Mouse (Mus musculus) lung, postnatal 10 days (tissue): ENCODE data around the gene Zc2hc1c.

Source experiments
- DNase-seq: peaks from one replicate; pipeline ENCODE4 v3.0.0; 2021

The Zc2hc1c gene

DNA sequence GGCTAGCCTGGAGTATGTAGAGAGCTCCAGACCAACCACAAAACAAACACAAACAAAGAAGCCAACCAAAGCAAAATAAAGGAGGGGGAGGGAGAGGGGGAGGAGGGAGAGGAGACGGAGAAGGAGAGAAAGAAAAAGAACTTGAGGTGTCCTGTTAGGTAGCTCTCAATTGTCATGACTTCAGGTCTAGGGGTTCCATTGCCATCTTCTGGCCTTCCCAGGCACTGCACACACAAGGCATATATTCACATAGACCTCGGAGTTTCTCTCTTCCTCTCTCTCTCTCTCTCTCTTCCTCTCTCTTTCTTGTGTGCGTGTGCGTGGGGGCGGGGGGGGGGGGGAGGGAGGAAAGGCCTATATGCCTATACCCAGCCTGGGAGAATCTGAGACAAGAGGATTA is 1.4 kb upstream of the Zc2hc1c start:
- peak; percentile 58 for DNase-seq

GRCm38 (mm10) chr12:85287809-85288485 is 444 bp upstream of the Zc2hc1c start, which contains the start of gene Acyp1:
Gene Acyp1, minus strand, starts transcription at chr12:85288438.
- peak; percentile 51 for DNase-seq

DNA sequence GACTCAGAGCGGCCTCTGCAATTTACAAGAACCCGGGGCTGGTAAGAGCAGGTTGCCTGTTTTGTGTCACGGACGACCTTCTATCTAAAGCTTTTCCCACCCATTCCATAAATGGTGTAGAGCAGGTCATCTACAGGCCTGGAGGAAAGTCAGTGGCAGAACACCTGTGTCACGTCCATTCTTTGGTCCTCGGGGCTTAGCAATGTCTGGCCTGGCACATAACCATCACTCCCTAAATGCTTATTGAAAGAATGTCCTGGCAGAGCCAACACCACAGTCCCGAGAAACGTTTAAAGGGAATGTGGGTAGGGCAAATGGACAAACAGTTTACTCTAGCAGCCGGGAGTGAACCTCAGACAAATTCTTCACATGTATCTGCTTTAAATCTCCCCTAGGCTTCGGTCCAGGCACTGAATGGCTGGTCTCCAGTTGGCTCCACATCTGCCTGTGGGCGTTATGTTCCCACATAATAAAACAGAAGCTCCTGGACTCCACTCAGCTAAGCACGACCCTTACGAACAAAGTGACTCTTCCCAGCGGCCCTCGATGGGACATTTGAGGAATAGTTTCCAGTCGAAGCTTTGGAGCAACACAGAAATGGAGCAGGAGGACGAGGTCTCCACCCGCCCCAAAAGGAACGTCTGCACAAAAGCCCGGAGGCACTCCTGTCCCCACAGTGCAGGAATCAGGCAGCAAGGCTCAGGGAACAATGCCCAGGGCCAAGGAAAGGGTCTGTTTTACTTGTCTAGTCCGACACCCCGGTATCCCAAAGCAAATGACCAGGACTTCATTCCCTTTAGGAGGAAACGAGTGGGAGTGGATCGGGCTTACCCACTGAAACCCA is 988 bp downstream of the Zc2hc1c start:
- DNase-seq, result peak; percentile 68

- no peak for DNase-seq
Observed at GRCm38 (mm10) chr12:85290633-85291032, 2.2 kb downstream of the Zc2hc1c start.

- DNase-seq, result no peak
Observed at GRCm38 (mm10) chr12:85291541-85291940, 3.1 kb downstream of the Zc2hc1c start.

DNA sequence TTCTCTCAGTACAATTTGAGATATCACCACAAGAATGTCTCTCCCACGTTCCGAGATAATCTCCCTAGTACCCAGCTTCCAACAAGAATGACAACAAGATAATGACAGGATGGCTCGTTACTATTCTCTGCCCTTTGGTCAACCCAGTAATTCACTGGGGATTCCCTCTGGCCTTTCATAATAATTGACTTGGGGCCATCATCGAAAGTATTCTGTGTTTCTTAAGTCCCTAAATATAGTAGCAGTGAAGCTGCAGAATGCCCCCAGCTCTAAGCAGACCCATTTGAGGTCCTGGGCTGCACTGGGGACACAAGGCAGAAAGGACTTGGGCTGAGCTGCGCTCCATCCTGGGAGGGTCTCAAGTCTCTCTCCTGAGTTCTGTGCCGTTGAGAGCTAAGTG is 3.9 kb downstream of the Zc2hc1c start:
- no peak for DNase-seq

DNA sequence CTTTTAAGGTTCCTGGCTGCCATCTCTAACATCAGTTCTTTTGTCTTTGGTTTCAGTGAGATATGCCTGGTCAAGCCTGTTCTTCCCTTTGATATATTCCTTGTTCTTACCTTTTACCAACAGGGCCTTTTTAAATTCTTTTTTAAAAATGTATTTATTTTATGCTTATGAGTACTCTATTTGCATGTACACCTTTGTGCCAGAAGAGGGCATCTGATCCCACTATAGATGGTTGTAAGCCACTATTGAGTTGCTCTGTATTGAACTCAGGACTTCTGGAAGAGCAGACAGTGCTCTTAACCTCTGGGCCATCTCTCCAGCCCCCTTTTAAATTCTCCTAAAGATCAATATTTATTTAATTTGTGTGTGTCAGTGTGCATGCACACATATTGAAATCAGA is 4.5 kb downstream of the Zc2hc1c start:
- DNase-seq, result no peak

GRCm38 (mm10) chr12:85295506-85295905 is 7.1 kb downstream of the Zc2hc1c start:
- DNase-seq, result no peak

DNA sequence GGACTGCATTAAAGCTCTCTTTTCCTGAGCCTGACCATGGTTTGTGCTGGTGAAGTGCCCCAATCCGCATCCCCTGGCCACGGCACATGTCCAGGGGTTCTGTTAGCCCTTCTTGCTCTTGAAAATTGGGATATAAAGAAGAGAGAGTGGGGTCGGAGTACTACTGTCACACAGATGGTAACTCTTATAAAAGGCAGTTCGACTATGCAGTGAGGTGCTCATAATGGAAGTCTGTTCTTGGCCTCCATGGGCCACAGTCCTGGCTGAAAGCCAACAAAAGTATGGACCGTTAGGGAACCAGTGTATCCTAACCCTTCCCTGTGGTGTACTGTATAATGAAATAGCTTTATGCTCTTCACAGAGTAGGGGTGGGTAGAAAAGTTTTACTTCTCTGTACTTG is 8.5 kb downstream of the Zc2hc1c start:
- DNase-seq, result no peak

GRCm38 (mm10) chr12:85297345-85297997 is 9.1 kb downstream of the Zc2hc1c start:
- DNase-seq, result no peak

GRCm38 (mm10) chr12:85298127-85298834 is 9.9 kb downstream of the Zc2hc1c start:
- DNase-seq, result no peak

DNA sequence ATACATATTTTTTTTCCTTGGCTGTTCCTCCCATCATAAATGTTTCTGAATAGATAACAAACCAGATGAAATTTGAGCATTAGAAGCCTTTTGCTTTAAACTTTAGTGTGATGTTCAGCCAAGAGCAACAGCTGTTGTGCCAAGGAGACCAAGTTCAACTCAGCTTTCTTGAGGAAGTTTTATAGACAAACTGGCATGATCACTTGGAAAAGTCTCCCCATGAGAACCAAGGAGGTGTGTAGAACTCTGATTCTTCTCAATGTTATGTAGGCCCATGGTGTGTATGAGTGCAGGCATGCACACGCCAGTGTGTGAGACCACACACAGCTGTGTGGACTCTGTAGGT is 10.4 kb downstream of the Zc2hc1c start:
- DNase-seq, result no peak

DNA sequence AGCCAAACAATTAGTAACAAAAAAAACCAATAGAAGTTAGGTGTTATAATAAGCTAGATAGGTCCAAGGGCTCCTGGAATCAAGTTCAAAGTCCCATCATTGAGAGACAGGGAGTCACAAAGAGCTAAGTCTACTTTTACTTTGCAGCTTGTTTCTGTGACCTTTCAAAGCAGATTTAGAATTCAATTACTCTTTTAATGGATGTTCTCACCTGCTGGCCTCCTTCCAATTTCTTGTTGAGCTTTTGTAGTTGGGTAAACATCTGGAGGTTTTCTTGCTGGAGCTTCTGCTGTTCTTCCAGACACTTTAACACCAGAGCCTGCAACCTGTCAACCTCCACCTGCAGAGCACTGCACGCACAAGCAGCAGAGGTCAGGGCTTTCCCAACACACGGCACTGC is 14.9 kb downstream of the Zc2hc1c start:
- DNase-seq, result no peak

- DNase-seq, result no peak
Observed at GRCm38 (mm10) chr12:85304725-85305124, 16.3 kb downstream of the Zc2hc1c start.

DNA sequence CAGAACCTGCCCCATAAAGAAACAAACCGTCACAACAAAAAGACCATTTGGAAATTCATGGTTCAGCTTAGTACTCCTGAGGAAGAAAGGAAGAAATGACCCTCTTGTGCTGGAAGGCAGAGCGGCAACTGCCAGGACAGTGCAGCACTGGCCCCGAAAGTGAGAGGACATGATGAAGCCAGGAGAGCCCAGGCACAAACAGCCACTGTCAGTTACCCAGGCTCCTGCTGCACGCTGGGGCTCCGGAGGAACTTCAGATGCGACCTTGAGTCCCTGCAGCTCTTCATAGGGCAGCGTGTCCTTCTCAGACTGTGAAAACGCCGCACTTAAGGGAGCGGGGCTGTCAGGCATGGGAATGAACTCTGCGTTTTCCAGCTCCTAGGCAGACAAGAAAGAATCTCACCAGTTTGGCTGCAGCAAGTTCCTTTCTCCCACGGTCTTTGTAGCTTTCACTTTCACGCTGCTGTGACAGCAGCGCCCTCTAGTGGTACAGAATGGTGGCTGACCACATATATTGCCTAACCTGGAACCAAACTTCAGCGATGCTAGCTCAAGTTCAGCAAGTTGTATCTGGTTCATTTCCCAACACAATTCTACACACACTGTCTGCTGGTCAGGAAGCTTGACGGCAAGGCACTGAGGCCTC is 17.0 kb downstream of the Zc2hc1c start:
- peak; percentile 89 for DNase-seq

DNA sequence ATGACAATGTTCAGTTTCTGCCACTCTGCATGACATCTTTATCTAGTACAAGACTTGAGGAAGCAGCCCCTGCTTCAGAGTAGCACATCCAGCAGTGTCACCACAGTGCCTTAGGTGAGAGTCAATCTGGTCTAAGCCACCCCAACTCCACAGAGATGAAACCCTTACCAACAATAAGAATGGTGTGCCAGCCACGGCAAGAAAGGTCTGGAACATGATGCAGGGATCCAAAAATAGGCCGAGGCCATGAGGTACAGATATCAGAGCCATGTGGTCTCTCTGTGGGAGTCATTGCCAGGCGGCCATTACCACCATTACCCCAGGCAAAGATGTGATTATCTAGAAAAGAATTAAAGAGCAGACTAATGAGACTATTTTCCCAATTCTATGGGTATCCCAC is 20.3 kb downstream of the Zc2hc1c start:
- DNase-seq, result no peak

- no peak for DNase-seq
Observed at GRCm38 (mm10) chr12:85330153-85330552, 41.8 kb downstream of the Zc2hc1c start.

- DNase-seq, result no peak
Observed at GRCm38 (mm10) chr12:85337567-85338311, 49.3 kb downstream of the Zc2hc1c start.

DNA sequence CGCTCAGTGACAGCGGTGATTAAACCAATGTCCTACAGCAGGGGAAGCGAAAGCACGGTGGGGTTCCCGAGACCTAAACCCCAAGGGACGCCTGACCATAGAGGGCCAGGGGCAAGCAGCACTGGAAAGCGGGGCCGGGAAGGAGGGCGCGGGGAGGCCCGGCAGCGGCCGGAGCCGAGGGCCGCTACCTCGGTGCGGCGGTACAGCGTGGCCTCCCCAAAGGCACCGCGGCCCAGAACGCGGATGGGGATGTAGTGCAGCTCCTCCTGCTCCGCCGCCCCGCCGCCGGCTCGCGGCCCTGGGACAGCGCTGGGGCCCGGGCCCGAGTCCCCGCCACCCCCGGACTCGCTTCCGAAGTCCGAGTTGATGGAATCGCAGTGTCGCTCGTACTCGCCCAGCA is 50.4 kb downstream of the Zc2hc1c start:
- DNase-seq, result no peak

DNA sequence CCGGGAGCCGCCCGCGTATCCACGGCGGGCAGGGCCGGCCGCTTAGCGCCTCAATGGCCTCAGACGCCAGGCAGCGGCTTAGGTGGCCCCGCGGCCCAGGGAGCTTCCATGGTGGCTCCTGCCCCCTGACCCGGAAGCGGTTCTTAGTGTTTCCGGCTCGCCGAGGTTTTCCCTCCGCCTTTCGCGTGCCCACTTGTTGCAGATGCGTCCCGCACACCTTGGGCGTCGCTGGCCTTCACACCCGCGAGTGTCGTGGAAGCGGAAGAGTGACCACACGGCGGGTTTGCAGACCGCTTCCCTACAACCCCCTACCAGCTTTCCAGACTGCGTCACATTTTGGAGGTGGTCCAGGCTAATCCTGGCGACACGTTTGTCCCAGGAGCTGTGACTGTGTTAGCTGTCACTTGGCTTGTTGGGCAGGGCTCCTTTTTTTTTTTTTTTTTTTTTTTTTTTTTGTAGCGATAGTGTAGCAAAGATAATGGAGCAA is 50.9 kb downstream of the Zc2hc1c start, which contains the start of gene Nek9:
Gene Nek9 (minus strand): TSS at position 120 of the 487 bp plus-strand sequence.
- DNase-seq, result peak; percentile 96

DNA sequence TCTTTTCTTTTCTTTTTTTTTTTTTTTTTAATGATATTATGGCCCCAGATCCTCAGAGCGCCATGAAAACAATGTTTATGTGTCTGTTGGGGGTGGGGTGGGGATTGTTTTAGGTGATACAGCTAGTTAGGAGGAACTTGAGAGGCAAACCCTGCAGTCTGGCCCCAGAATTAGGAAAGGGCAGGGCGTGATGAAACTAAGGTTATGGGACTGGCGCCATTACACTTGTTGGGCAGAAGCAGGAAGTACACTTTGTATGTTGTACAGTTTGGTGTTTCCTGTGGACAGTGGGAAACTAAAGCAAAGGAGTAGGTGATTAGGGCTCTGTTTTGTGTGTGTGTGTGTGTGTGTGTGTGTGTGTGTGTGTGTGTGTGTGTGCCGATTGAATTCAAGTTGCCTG is 51.6 kb downstream of the Zc2hc1c start:
- peak; percentile 56 for DNase-seq

DNA sequence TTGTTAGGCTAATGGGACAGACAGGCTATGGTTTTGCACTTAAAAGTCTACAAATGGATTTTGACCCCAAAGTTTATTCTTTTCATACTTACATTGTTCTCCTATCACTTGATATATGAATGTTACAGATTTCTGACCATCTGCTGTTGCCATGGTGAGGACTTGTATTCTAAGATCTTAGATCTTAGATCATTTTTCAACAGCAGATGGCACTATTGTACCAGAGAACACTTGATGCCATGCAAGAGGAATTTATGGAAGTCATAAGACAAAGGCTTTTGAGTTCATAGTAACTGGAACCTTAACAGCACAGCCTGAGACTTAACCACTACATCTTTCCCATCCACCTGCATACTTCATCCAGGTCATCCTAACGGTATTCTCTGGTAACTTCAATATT is 52.7 kb downstream of the Zc2hc1c start:
- peak; percentile 70 for DNase-seq
